Mouse (Mus musculus) spleen, adult 2 months (tissue): Measurements from ENCODE around the gene Zfp263.
A peak's percentile ranks its signal among the peaks of the same experiment; 100 is the strongest.

ENCODE experiments used
- CTCF ChIP-seq: fragments of 200-500 bp; IDR thresholded peaks from 2 replicates; pipeline ENCODE4 v1.5.1; 2011; ENCODE audit warnings: mild to moderate bottlenecking, inconsistent platforms; ENCODE audit not compliant: insufficient read depth, insufficient read length, insufficient replicate concordance; ENCODE audit errors: extremely low read depth
- POLR2A ChIP-seq: fragments of 200-500 bp; IDR thresholded peaks from 2 replicates; pipeline ENCODE4 v1.6.1; 2011; ENCODE audit warnings: low read depth, low read length, inconsistent platforms

DNA sequence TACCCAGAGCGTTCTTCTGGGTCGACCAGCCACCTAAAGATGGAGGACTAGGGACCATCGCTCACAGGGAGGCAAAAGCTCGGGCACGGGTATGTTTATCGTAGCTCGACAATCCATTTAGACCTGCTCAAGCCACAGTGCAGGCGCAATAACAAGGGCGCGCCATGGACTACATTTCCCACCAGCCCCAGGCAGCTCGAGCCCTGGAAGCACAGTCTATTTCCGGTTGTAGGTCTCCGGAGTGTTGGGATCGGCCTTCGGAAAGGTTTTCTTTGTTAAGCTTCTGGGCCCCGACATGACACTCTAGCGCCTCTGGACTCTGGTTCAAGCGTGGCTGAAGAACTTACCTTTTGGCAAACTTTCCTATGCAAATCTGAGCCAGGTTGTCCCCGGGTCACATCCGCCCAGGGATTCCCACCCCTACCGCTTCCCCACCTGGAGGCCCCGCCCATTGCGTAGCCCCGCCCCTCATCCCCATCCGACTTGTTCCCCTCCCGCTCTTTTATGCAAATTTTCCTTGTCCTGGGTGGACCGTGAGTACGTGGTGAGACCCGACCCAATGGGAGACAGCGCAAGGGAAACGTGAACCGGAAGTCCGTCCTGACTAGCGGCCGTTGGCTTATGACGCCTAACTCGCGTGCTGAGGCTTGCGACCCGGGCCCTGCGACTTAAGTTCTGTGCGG is at the start of gene Zfp263:
- TF ChIP-seq CTCF (no peak), POLR2A (peak; percentile 78)
